Mouse (Mus musculus): ENCODE measurements at regions not wholly inside any gene's neighbourhood (a gene's known extent, or its start where the extent isn't known, plus 50 kb on each side); places are given as distances from the start of the nearest gene placed in this dataset.

GRCm38 (mm10) chr1:83727215-83727614 is 319.2 kb upstream of the Sphkap start:
- Histone ChIP-seq H3K9me3 (replicated peaks; ENCODE audit: control insufficient read depth, low read length) (no peaks in the 10 kb centered on the region), H3K4me2 (ENCODE audit: low read length) (no peak overlapping the region), H3K27ac (ENCODE audit: low read depth, low read length) (no peak overlapping the region), H3K4me1 (ENCODE audit: control insufficient read depth, insufficient read depth, low read length) (no peaks in the 10 kb centered on the region), H3K9ac (ENCODE audit: low read length) (no peak overlapping the region), H3K27me3 (replicated peaks; ENCODE audit: control insufficient read depth, insufficient read depth, low read length) (no peaks in the 10 kb centered on the region), H3K4me3 (ENCODE audit: low read depth, low read length) (no peak overlapping the region), H3K36me3 (ENCODE audit: control insufficient read depth, insufficient read depth, low read length) (no peaks in the 10 kb centered on the region)
- ATAC-seq (peak; percentile 72), DNase-seq (ENCODE audit: low spot score) (peak; percentile 86)
- WGBS: 91% methylated on average over 4 of the region's 4 CpGs

GRCm38 (mm10) chr1:83723096-83723495 is 315.1 kb upstream of the Sphkap start:
- 89% methylated on average over 1 of the region's 1 CpGs for WGBS
- Histone ChIP-seq H3K36me3 (ENCODE audit: control insufficient read depth, insufficient read depth, low read length) (no peaks in the 10 kb centered on the region), H3K4me3 (ENCODE audit: low read depth, low read length) (no peak overlapping the region), H3K9ac (ENCODE audit: low read length) (no peak overlapping the region), H3K9me3 (replicated peaks; ENCODE audit: control insufficient read depth, low read length) (no peaks in the 10 kb centered on the region), H3K27ac (ENCODE audit: low read depth, low read length) (no peak overlapping the region), H3K27me3 (replicated peaks; ENCODE audit: control insufficient read depth, insufficient read depth, low read length) (no peaks in the 10 kb centered on the region), H3K4me2 (ENCODE audit: low read length) (no peak overlapping the region), H3K4me1 (ENCODE audit: control insufficient read depth, insufficient read depth, low read length) (no peaks in the 10 kb centered on the region)
- DNase-seq (ENCODE audit: low spot score) (no peak), ATAC-seq (no peak)

- no peaks in the 10 kb centered on the region for H3K27me3 ChIP-seq (replicated peaks; ENCODE audit: control insufficient read depth, insufficient read depth, low read length)
- no peaks in the 10 kb centered on the region for H3K36me3 ChIP-seq (ENCODE audit: control insufficient read depth, insufficient read depth, low read length)
- no peaks in the 10 kb centered on the region for H3K9me3 ChIP-seq (replicated peaks; ENCODE audit: control insufficient read depth, low read length)
- no peak overlapping the region for H3K9ac ChIP-seq (ENCODE audit: low read length)
- DNase-seq (ENCODE audit: low spot score) (no peak), ATAC-seq (no peak)
- H3K4me2 ChIP-seq (ENCODE audit: low read length): no peak overlapping the region
- H3K27ac ChIP-seq (ENCODE audit: low read depth, low read length): no peak overlapping the region
- WGBS: 82% methylated on average over 1 of the region's 1 CpGs
- H3K4me1 ChIP-seq (ENCODE audit: control insufficient read depth, insufficient read depth, low read length): no peaks in the 10 kb centered on the region
- H3K4me3 ChIP-seq (ENCODE audit: low read depth, low read length): no peak overlapping the region
Measured at GRCm38 (mm10) chr1:83720166-83720565, 312.2 kb upstream of the Sphkap start.

GRCm38 (mm10) chr1:83717056-83717455 is 309.1 kb upstream of the Sphkap start:
- H3K36me3 ChIP-seq (ENCODE audit: control insufficient read depth, insufficient read depth, low read length): no peaks in the 10 kb centered on the region
- H3K27me3 ChIP-seq (replicated peaks; ENCODE audit: control insufficient read depth, insufficient read depth, low read length): no peaks in the 10 kb centered on the region
- H3K4me2 ChIP-seq (ENCODE audit: low read length): no peak overlapping the region
- no peaks in the 10 kb centered on the region for H3K9me3 ChIP-seq (replicated peaks; ENCODE audit: control insufficient read depth, low read length)
- H3K4me1 ChIP-seq (ENCODE audit: control insufficient read depth, insufficient read depth, low read length): no peaks in the 10 kb centered on the region
- no peak overlapping the region for H3K27ac ChIP-seq (ENCODE audit: low read depth, low read length)
- ATAC-seq: peak; percentile 32; the same call in 1 of the 2 replicates
- 0% methylated on average over 1 of the region's 1 CpGs for WGBS
- H3K4me3 ChIP-seq (ENCODE audit: low read depth, low read length): no peak overlapping the region
- H3K9ac ChIP-seq (ENCODE audit: low read length): no peak overlapping the region
- peak; percentile 87 for DNase-seq (ENCODE audit: low spot score)

- Histone ChIP-seq H3K4me3 (ENCODE audit: low read depth, low read length) (no peak overlapping the region), H3K4me1 (ENCODE audit: control insufficient read depth, insufficient read depth, low read length) (0 out of 2 replicates have a peak, but pooled peaks cover 2% of the 10 kb centered on the region), H3K36me3 (ENCODE audit: control insufficient read depth, insufficient read depth, low read length) (no peaks in the 10 kb centered on the region), H3K9ac (ENCODE audit: low read length) (no peak overlapping the region), H3K27ac (ENCODE audit: low read depth, low read length) (no peak overlapping the region), H3K4me2 (ENCODE audit: low read length) (no peak overlapping the region), H3K9me3 (replicated peaks; ENCODE audit: control insufficient read depth, low read length) (no peaks in the 10 kb centered on the region), H3K27me3 (replicated peaks; ENCODE audit: control insufficient read depth, insufficient read depth, low read length) (no peaks in the 10 kb centered on the region)
- ATAC-seq (peak; percentile 65; the same call in 1 of the 2 replicates), DNase-seq (ENCODE audit: low spot score) (peak; percentile 63)
- 33% methylated on average over 6 of the region's 6 CpGs for WGBS
Measured at GRCm38 (mm10) chr1:83701696-83702404, 293.9 kb upstream of the Sphkap start.

GRCm38 (mm10) chr1:83697422-83697821 is 289.4 kb upstream of the Sphkap start:
- DNase-seq (ENCODE audit: low spot score): peak; percentile 48
- H3K9ac ChIP-seq (ENCODE audit: low read length): no peak overlapping the region
- 0 out of 2 replicates have a peak, but pooled peaks cover 2% of the 10 kb centered on the region for H3K4me1 ChIP-seq (ENCODE audit: control insufficient read depth, insufficient read depth, low read length)
- no peaks in the 10 kb centered on the region for H3K9me3 ChIP-seq (replicated peaks; ENCODE audit: control insufficient read depth, low read length)
- 45% methylated on average over 6 of the region's 6 CpGs for WGBS
- H3K36me3 ChIP-seq (ENCODE audit: control insufficient read depth, insufficient read depth, low read length): no peaks in the 10 kb centered on the region
- H3K27me3 ChIP-seq (replicated peaks; ENCODE audit: control insufficient read depth, insufficient read depth, low read length): no peaks in the 10 kb centered on the region
- no peak overlapping the region for H3K4me2 ChIP-seq (ENCODE audit: low read length)
- H3K4me3 ChIP-seq (ENCODE audit: low read depth, low read length): no peak overlapping the region
- H3K27ac ChIP-seq (ENCODE audit: low read depth, low read length): no peak overlapping the region
- peak; percentile 71 for ATAC-seq

GRCm38 (mm10) chr1:83685221-83685620 is 277.2 kb upstream of the Sphkap start:
- Histone ChIP-seq H3K36me3 (ENCODE audit: control insufficient read depth, insufficient read depth, low read length) (no peaks in the 10 kb centered on the region), H3K27me3 (replicated peaks; ENCODE audit: control insufficient read depth, insufficient read depth, low read length) (no peaks in the 10 kb centered on the region), H3K4me2 (ENCODE audit: low read length) (no peak overlapping the region), H3K9me3 (replicated peaks; ENCODE audit: control insufficient read depth, low read length) (no peaks in the 10 kb centered on the region), H3K9ac (ENCODE audit: low read length) (no peak overlapping the region), H3K27ac (ENCODE audit: low read depth, low read length) (no peak overlapping the region), H3K4me1 (ENCODE audit: control insufficient read depth, insufficient read depth, low read length) (no peaks in the 10 kb centered on the region), H3K4me3 (ENCODE audit: low read depth, low read length) (no peak overlapping the region)
- ATAC-seq: no peak
- DNase-seq (ENCODE audit: low spot score): no peak
- WGBS: 79% methylated on average over 3 of the region's 3 CpGs

GRCm38 (mm10) chr1:83665326-83665725 is 257.3 kb upstream of the Sphkap start:
- no peaks in the 10 kb centered on the region for H3K27me3 ChIP-seq (replicated peaks; ENCODE audit: control insufficient read depth, insufficient read depth, low read length)
- H3K36me3 ChIP-seq (ENCODE audit: control insufficient read depth, insufficient read depth, low read length): no peaks in the 10 kb centered on the region
- H3K4me1 ChIP-seq (ENCODE audit: control insufficient read depth, insufficient read depth, low read length): no peaks in the 10 kb centered on the region
- no peak overlapping the region for H3K27ac ChIP-seq (ENCODE audit: low read depth, low read length)
- DNase-seq (ENCODE audit: low spot score) (no peak), ATAC-seq (no peak)
- no peaks in the 10 kb centered on the region for H3K9me3 ChIP-seq (replicated peaks; ENCODE audit: control insufficient read depth, low read length)
- H3K4me2 ChIP-seq (ENCODE audit: low read length): no peak overlapping the region
- no peak overlapping the region for H3K4me3 ChIP-seq (ENCODE audit: low read depth, low read length)
- 94% methylated on average over 2 of the region's 2 CpGs for WGBS
- H3K9ac ChIP-seq (ENCODE audit: low read length): no peak overlapping the region

Measured in forebrain, embryonic 14.5 days (tissue).